Mouse (Mus musculus) neural tube, embryonic 14.5 days (tissue): ENCODE results near the gene Insrr. TPM values are rescaled to one million over a fixed set of nuclear protein-coding genes. Genes with fewer than 3 reads are reported as not detected.

Experiments used
- ATAC-seq: fragments of 200-750 bp; cut with Nextera tagmentation; 2 replicates; pipeline ENCODE4 v1.8.0; 2017; ENCODE audit warnings: low read depth, mild to moderate bottlenecking, moderate TSS enrichment, moderate library complexity
- H3K27ac ChIP-seq: fragments of 300-500 bp; sonication (generic); 2 replicates; pipeline ENCODE4 v1.5.1; 2014; ENCODE audit warnings: low read depth, mild to moderate bottlenecking, control low read depth, low read length, moderate library complexity, mixed read lengths
- H3K27me3 ChIP-seq: fragments of 300-500 bp; sonication (generic); 2 replicates; pipeline ENCODE4 v1.6.1; 2014; ENCODE audit warnings: low read length; ENCODE audit not compliant: control insufficient read depth, insufficient read depth
- H3K36me3 ChIP-seq: fragments of 300-500 bp; sonication (generic); 2 replicates; pipeline ENCODE4 v1.6.1; 2014; ENCODE audit warnings: low read length, mixed read lengths; ENCODE audit not compliant: control insufficient read depth, insufficient read depth
- H3K4me1 ChIP-seq: fragments of 300-500 bp; sonication (generic); 2 replicates; pipeline ENCODE4 v1.6.1; 2014; ENCODE audit warnings: low read length; ENCODE audit not compliant: control insufficient read depth, insufficient read depth
- H3K4me2 ChIP-seq: fragments of 300-500 bp; sonication (generic); 2 replicates; pipeline ENCODE4 v1.6.1; 2014; ENCODE audit warnings: mild to moderate bottlenecking, low read depth, low read length, control low read depth
- H3K4me3 ChIP-seq: fragments of 300-500 bp; sonication (generic); 2 replicates; pipeline ENCODE4 v1.5.1; 2014; ENCODE audit warnings: low read depth, low read length, control low read depth, mixed read lengths
- H3K9ac ChIP-seq: fragments of 300-500 bp; sonication (generic); replicated peaks from 2 replicates; pipeline ENCODE4 v1.6.1; 2014; ENCODE audit warnings: low read depth, mild to moderate bottlenecking, control low read depth, low read length, mixed read lengths
- H3K9me3 ChIP-seq: fragments of 300-500 bp; sonication (generic); 2 replicates; pipeline ENCODE4 v1.6.1; 2016; ENCODE audit warnings: low read length; ENCODE audit not compliant: control insufficient read depth
- WGBS: fragments of 180-500 bp; shearing (Covaris S2); extraction: QIAGEN DNeasy Blood & Tissue Kit; methylation state at CpG from one replicate; pipeline ENCODE4 v1.1.7; 2014; 5-methylcytosine and 5-hydroxymethylcytosine counted together
- polyA plus RNA-seq: library from polyadenylated mRNA; unstranded; fragments of >200 nt; fragmentation: Nextera tagmentation; extraction: Ambion mirVana; gene quantifications from 2 replicates; pipeline ENCODE4 v1.2.1, GENCODE M21; 2014

Insrr gene
- polyA plus RNA-seq, 1 experiment from 2014 or later, result 0.27 TPM

DNA sequence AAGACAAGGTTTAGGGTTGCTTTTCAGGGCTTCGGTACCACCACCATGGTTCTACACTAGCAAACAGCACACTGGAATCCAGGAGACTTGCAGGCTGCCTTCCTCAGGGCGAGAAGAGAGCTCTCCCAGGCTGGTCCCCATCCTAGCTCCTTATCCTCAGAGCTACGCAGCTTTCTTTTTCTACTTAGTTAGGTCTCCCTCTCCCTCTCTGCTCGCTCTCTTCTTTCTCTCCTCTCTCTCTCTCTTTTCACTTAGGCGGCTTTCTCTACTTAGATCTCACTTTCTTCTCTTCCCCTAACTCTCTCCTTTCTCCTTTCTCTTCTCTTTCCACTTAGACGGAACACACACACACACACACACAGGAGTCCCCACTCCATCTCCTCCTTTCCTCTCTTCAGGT lies 28.3 kb upstream of the Insrr start:
- no peak for ATAC-seq
- Histone ChIP-seq H3K36me3 (no peaks in the 10 kb centered on the region), H3K4me3 (peak overlapping the region; percentile 13; the same call in 1 of the 2 replicates), H3K9ac (no peak overlapping the region), H3K9me3 (no peaks in the 10 kb centered on the region), H3K27ac (no peak overlapping the region), H3K4me2 (peak overlapping the region; percentile 32; the same call in 1 of the 2 replicates), H3K4me1 (no peaks in the 10 kb centered on the region), H3K27me3 (no peaks in the 10 kb centered on the region)
- WGBS, result 52% methylated on average over 6 of the region's 6 CpGs

- no peak overlapping the region for H3K9ac ChIP-seq
- 3% methylated on average over 32 of the region's 37 CpGs for WGBS
- H3K27ac ChIP-seq, result no peak overlapping the region
- no peaks in the 10 kb centered on the region for H3K27me3 ChIP-seq
- no peaks in the 10 kb centered on the region for H3K9me3 ChIP-seq
- H3K36me3 ChIP-seq, result no peaks in the 10 kb centered on the region
- ATAC-seq, result peak; percentile 29; the same call in 1 of the 2 replicates
- H3K4me1 ChIP-seq, result no peaks in the 10 kb centered on the region
- peak overlapping the region; percentile 12; the same call in 1 of the 2 replicates for H3K4me2 ChIP-seq
- H3K4me3 ChIP-seq, result peak overlapping the region; percentile 13; the same call in 1 of the 2 replicates
Measured at GRCm38 (mm10) chr3:87768844-87769243, 27.9 kb upstream of the Insrr start.

DNA sequence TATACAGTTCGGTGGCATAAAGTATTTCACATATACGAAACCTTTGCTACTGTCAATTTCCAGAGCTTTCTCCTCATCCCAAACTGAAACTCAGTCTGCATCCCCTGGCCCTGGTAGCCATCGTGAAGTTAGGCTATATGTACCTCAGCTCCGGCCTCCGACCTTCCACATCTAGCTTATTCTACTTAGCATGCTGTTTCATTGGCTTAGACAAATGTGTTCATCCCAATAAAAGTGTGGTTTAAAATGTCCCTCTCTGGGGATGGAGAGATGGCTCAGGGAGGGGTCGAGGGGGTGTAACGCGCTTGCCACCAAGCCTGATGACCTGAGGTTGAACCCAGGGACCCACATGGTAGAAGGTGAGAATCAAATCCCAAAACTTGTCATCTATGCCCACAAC lies 27.2 kb upstream of the Insrr start:
- Histone ChIP-seq H3K27ac (no peak overlapping the region), H3K36me3 (no peaks in the 10 kb centered on the region), H3K4me1 (no peaks in the 10 kb centered on the region), H3K27me3 (no peaks in the 10 kb centered on the region), H3K4me2 (no peak overlapping the region), H3K4me3 (no peak overlapping the region), H3K9me3 (no peaks in the 10 kb centered on the region), H3K9ac (no peak overlapping the region)
- no peak for ATAC-seq
- WGBS, result 81% methylated on average over 8 of the region's 8 CpGs

- Histone ChIP-seq H3K4me2 (no peak overlapping the region), H3K27ac (no peak overlapping the region), H3K9me3 (no peaks in the 10 kb centered on the region), H3K36me3 (no peaks in the 10 kb centered on the region), H3K4me3 (no peak overlapping the region), H3K9ac (no peak overlapping the region), H3K27me3 (no peaks in the 10 kb centered on the region), H3K4me1 (no peaks in the 10 kb centered on the region)
- ATAC-seq, result no peak
- 0% methylated on average over 4 of the region's 4 CpGs for WGBS
Measured at GRCm38 (mm10) chr3:87770280-87770679, 26.5 kb upstream of the Insrr start.

GRCm38 (mm10) chr3:87771088-87771487 lies 25.7 kb upstream of the Insrr start:
- no peak overlapping the region for H3K27ac ChIP-seq
- H3K27me3 ChIP-seq, result no peaks in the 10 kb centered on the region
- no peak overlapping the region for H3K4me3 ChIP-seq
- no peaks in the 10 kb centered on the region for H3K9me3 ChIP-seq
- H3K4me1 ChIP-seq, result 0 out of 2 replicates have a peak, but pooled peaks cover 1% of the 10 kb centered on the region
- no peak overlapping the region for H3K4me2 ChIP-seq
- WGBS, result 45% methylated on average over 6 of the region's 6 CpGs
- no peak for ATAC-seq
- no peak overlapping the region for H3K9ac ChIP-seq
- H3K36me3 ChIP-seq, result no peaks in the 10 kb centered on the region

DNA sequence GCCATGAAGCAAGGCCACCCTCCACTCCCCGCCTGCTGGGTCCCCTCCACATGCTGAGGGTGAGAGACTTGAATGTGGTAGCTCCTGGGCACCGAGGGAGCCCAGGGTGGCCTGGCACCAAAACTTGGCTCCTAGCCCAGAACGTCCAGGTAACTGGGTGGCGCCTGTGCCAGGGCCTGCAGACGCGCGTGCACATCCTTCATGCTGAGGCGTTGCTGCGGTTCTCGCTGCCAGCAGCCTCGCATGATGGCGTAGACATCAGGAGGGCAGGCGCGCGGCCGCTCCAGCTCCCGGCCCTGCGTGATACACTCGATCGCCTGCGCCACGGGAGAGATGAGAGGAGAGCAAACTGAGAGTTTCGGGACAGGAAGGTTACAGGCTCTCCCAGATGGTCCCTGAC lies 18.5 kb upstream of the Insrr start:
- H3K27ac ChIP-seq, result no peak overlapping the region; the same call in 1 of the 2 replicates
- ATAC-seq, result no peak
- peak overlapping the region; percentile 16; the same call in 1 of the 2 replicates for H3K4me2 ChIP-seq
- no peaks in the 10 kb centered on the region for H3K36me3 ChIP-seq
- 48% methylated on average over 23 of the region's 23 CpGs for WGBS
- no peak overlapping the region for H3K9ac ChIP-seq
- H3K4me3 ChIP-seq, result no peak overlapping the region
- no peaks in the 10 kb centered on the region for H3K27me3 ChIP-seq
- peaks cover 7% of the 10 kb centered on the region; the same call in 1 of the 2 replicates for H3K4me1 ChIP-seq
- no peaks in the 10 kb centered on the region for H3K9me3 ChIP-seq

DNA sequence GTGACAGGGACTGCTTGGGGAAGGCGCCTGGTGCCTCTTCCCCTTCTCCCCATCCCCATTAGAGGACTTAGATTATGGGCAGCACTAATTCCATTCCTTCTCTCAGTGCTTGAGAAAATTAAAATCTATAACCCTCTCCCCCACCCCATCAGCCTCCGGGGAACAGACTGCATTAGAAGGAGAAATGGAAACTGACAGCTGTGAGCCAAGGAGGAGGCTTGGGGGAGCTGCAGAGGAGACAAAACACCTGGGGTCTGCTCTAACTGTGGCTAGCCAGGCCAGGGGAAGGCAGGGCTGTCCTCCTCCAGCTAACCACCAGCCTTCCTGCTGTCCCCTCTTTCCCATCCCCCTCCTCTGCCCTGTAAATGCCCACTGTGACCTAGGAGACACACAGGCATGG lies 17.7 kb upstream of the Insrr start:
- no peaks in the 10 kb centered on the region for H3K36me3 ChIP-seq
- no peak overlapping the region for H3K4me2 ChIP-seq
- WGBS, result 51% methylated on average over 2 of the region's 2 CpGs
- no peak overlapping the region for H3K4me3 ChIP-seq
- H3K27ac ChIP-seq, result no peak overlapping the region
- H3K9ac ChIP-seq, result no peak overlapping the region
- H3K4me1 ChIP-seq, result peaks cover 7% of the 10 kb centered on the region; the same call in 1 of the 2 replicates
- H3K27me3 ChIP-seq, result no peaks in the 10 kb centered on the region
- H3K9me3 ChIP-seq, result no peaks in the 10 kb centered on the region
- no peak for ATAC-seq

DNA sequence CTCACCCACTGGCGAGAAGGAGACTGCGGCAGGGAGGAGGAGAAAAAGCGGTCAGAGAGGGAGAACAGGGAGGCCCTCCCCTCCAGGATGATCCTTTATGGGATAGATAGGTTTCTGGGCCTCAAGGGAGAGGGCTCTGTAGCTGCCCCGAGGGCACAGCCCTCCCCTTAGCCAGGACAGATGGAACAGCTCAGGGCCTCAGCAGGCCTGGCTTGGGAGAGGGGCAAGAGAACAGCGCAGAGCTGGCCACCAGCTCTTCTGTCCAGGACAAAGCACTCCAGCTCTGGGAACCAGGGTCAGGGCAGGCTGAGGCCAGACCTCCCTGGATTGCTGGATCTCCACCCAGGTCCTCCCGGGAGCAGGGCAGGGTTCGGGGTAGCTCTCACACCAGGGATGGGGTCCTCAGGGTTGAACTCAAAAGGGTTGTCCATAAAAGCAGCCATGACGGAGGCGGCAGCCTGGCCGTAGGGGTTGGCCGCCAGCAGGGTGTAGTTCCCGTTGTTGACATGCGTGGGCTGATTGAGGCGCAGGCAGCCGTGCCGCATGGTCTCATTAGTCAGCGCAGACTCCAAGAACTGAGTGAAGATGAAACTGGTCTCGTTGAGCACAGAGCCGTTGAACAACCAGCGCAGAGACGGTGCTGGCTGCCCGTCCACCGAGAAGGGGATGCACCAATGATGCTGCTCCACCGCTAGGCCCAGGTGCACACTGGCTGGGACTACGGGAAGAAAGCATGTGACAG lies 13.3 kb upstream of the Insrr start:
- Histone ChIP-seq H3K27ac (no peak overlapping the region), H3K9ac (no peak overlapping the region), H3K9me3 (no peaks in the 10 kb centered on the region), H3K4me2 (no peak overlapping the region), H3K36me3 (no peaks in the 10 kb centered on the region), H3K27me3 (no peaks in the 10 kb centered on the region), H3K4me3 (no peak overlapping the region), H3K4me1 (peaks cover under 1% of the 10 kb centered on the region; the same call in 1 of the 2 replicates)
- 80% methylated on average over 25 of the region's 25 CpGs for WGBS
- ATAC-seq, result no peak

DNA sequence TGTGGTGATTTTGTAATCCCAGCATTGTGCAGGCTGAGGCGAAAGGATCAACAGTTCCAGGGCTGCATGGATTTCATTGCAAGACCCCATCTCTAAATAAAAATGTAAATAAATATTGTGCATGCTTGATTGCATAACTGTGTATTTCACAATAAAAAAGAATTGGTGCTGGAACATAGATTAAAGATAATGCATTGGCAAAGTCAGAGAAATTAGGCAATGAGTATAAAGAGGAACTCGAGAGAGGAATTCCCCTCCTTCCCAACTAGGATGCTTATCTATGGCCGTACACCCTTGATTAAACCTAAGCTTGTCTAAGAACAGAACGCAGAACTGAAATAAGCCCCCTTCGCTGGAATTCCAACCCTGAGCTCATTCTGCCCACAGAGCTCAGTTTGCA lies 11.6 kb upstream of the Insrr start:
- Histone ChIP-seq H3K9me3 (no peaks in the 10 kb centered on the region), H3K4me2 (no peak overlapping the region), H3K36me3 (no peaks in the 10 kb centered on the region), H3K9ac (no peak overlapping the region), H3K4me1 (no peaks in the 10 kb centered on the region), H3K27me3 (no peaks in the 10 kb centered on the region), H3K4me3 (no peak overlapping the region), H3K27ac (no peak overlapping the region)
- WGBS, result 86% methylated on average over 5 of the region's 5 CpGs
- no peak for ATAC-seq
